Mouse (Mus musculus) kidney, adult 9 months (tissue): ENCODE measurements around the gene Supt5.

Source experiments
- DNase-seq: peaks from one replicate; pipeline ENCODE4 v3.0.0; 2022

Gene Supt5

GRCm38 (mm10) chr7:28298837-28299625, 39.5 kb downstream of the Supt5 start:
- peak; percentile 75 for DNase-seq

DNA sequence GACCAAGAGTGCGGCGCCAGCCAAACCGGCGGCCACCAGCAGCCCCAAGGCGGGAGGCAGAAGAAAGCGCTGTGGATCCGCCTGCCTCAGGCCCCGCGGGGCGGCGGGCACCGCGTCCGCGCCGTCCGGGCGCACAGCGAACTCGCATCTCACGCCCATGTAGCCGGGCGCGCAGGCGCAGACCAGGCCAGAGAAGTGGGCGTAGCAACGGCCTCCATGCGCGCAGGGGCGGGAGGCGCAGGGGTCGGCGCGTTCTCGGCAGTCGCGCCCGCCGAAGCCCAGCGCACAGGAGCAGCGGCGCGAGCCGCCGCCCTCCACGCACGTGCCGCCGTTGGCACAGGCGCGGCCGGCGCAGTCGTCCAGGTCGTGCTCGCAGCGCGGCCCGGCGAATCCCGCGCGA, 44.1 kb downstream of the Supt5 start:
- peak; percentile 46 for DNase-seq

GRCm38 (mm10) chr7:28290638-28291590, 47.6 kb downstream of the Supt5 start, which contains the start of gene Selenov:
TSS of gene Selenov (minus strand) at chr7:28291186.
- no peak for DNase-seq

- no peak for DNase-seq
Measured at GRCm38 (mm10) chr7:28290165-28290564, 48.4 kb downstream of the Supt5 start.

DNA sequence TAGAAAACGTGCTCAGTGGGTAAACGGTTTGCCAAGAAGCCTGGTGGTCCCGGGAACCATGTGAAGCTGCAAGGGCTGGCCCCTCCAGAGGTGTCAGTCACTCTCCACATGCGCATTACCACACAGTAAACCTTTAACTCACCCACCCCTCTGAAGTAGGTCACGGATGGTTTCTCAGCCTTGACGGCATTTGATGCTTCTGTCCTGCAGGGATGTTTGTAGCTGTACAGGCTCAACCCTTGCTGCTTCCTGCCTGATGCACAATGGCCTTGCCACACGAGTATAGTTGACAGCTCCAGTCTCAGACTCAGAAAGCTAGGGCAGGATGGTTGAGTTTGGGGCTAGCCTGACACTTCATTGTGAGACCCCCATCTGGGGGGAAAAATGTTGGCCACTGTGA, 57.9 kb downstream of the Supt5 start:
- DNase-seq: peak; percentile 22

- DNase-seq: peak; percentile 23
Measured at GRCm38 (mm10) chr7:28278279-28278652, 60.3 kb downstream of the Supt5 start.

- DNase-seq: peak; percentile 96
Measured at GRCm38 (mm10) chr7:28277615-28278278, 60.8 kb downstream of the Supt5 start, which contains the start of gene Eid2b. TSS of gene Eid2b (plus strand) at chr7:28277739.

GRCm38 (mm10) chr7:28277237-28277614, 61.3 kb downstream of the Supt5 start:
- peak; percentile 15 for DNase-seq

DNA sequence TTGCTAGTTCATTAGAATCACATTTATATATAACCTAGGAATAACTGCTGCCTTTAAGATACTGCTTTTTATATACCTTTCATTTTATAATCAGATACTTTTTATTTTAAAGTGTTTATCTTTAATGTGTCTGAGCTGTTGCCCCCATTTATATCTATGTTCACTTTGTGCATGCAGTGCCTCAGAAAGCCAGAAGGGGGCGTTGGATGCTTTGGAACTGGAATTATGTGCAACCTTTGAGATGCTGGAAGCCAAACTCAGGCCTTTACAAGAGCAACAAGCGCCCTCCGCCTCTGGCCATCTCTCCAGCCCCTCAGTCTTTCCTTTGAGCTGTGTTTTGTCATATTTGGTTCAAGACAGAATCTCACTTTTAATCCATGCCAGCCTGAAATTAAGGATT, 66.8 kb downstream of the Supt5 start:
- DNase-seq: no peak

GRCm38 (mm10) chr7:28269355-28269754, 69.2 kb downstream of the Supt5 start:
- DNase-seq: no peak

- DNase-seq: no peak
Measured at GRCm38 (mm10) chr7:28268576-28268975, 70.0 kb downstream of the Supt5 start.

DNA sequence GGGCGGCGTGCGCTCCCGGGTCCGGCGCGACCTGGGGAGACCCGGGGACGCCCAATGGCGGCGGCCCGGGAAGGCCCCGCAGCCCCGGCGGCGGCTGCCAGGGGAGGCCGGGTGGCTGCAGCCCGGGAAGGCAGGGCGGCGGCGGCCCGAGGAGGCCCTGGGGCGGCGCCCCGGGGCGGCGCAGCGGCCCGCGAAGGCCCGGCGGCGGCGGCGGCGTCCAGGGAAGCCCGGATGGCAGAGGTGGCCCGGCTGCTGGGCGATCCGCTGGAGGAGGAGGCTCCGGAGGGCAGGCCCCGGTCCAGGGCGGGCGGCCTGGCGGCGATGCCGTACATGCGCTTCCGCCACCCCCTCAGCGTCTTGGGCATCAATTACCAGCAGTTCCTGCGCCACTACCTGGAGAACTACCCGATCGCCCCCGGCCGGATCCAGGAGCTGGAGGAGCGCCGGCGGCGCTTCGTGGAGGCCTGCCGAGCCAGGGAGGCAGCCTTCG, 70.5 kb downstream of the Supt5 start:
- peak; percentile 55 for DNase-seq

DNA sequence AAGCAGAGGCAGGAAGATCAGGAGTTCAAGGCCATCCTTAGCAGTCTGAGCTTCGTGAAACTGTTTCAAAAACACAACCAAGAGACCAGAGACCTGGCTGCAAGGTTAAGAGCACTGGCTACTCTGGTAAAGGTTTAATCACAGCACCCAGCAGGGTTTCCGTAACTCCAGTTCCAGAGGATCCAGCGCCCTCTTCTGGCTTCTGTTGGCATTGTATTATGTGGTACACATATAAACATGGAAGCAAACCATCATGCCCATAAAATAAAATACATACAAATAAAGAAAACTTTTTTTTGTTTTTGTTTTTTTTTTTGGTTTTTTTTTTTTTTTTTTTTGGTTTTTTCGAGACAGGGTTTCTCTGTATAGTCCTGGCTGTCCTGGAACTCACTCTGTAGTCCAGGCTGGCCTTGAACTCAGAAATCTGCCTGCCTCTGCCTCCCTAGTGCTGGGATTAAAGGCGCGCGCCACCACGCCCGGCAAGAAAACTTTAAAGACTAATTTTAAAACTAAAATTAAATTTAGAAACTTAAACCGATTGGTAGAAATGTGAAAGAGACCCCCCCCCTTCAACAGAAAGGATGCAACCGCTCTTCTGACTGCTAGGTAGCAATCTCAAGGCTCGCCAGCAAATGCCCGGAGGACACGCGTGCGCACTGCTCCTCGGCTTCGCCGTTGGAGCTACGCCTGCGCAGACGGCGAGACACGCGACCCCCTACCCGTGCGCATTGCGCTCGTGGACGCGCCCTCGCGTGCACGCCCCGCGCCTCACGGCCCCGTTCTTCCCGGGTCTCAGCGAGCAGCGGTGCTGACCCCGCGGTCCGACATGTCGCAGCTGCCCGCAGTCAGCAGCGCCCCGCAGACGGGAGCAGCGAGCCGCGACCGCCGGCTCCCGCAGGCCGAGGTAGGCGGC, 71.2 kb downstream of the Supt5 start, which contains the start of gene Eid2:
Eid2 (plus strand) TSS at position 753 of the 913 bp plus-strand sequence.
- peak; percentile 77 for DNase-seq

DNA sequence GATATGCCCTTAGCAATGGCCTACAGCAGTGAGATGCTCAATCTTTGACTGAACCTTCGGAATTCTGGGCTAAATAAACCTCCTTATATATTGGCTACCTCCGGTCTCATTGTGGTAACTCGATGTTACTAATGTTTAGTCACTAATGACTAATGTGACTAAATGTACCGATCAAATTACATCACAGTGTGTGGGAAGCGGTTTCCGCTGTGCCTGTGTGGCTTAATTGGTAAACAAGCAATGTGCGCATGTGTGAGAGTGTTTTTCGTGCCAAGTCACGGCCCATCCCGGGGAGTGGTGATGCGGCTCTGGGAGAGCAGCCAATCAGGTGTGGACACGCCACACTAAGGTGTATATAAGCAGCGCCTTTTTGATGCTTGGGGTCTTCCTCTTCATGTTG, 73.2 kb downstream of the Supt5 start:
- no peak for DNase-seq
